Mouse (Mus musculus) megakaryocyte, adult 5-6 weeks (primary cell): ENCODE results near the gene Lancl3. TPM values are rescaled to one million over a fixed set of nuclear protein-coding genes. Genes with fewer than 3 reads are reported as not detected.
"Not testable (repeated sequence)": the region's sequence is repeated elsewhere in the genome, so short reads cannot be mapped to it uniquely, and the experiment has no call there.

Experiments
- ATAC-seq: 2 replicates; pipeline ENCODE4 v1.8.0; 2016; ENCODE audit warnings: mild to moderate bottlenecking, inconsistent platforms; ENCODE audit not compliant: poor library complexity, severe bottlenecking
- total RNA-seq, 2 experiments: library from RNA; stranded (forward) in 1 of 2; stranded (reverse) in 1 of 2; fragments of 153-499, 151-499 nt in 1 of 2; fragments of 221-1000, 200-1000 nt in 1 of 2; gene quantifications; 2 replicates each; pipeline versions ENCODE4 v1.2.3 to v1.2.4; 2015 to 2017

The Lancl3 gene
- total RNA-seq, 2 experiments from 2014 or later: not detected

GRCm38 (mm10) chrX:9257831-9258230 is 58.1 kb downstream of the Lancl3 start:
- no peak for ATAC-seq

DNA sequence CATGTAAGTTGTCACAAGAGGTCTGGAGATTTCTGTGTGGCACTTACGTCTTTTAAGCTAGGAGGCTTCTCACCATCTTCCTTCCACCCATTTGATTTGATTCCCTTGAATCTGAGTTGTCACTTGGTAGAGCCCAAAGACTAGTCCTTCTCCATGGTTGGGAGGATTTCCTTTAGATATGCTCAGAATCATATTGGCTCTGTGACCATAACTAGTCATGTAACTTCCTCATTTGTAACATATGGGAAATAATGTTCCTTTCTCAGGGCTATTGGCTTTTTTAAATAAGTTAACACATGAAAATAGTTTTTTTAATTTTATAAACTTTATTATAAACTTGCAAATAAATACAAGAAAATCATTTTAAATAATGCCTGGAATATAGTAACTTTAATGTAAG is 59.6 kb downstream of the Lancl3 start:
- ATAC-seq: no peak

GRCm38 (mm10) chrX:9271112-9271511 is 71.4 kb downstream of the Lancl3 start:
- ATAC-seq: no peak

- no peak for ATAC-seq
Measured at GRCm38 (mm10) chrX:9271947-9272459, 72.3 kb downstream of the Lancl3 start.

- ATAC-seq: peak; percentile 76
Measured at GRCm38 (mm10) chrX:9272460-9273361, 73.0 kb downstream of the Lancl3 start, which contains the start of gene Xk. Gene Xk, plus strand, starts transcription at chrX:9272756.

- ATAC-seq: 0 out of 2 replicates have a peak, but pooled peaks have one; percentile 4
Measured at GRCm38 (mm10) chrX:9273377-9274002, 73.8 kb downstream of the Lancl3 start.

DNA sequence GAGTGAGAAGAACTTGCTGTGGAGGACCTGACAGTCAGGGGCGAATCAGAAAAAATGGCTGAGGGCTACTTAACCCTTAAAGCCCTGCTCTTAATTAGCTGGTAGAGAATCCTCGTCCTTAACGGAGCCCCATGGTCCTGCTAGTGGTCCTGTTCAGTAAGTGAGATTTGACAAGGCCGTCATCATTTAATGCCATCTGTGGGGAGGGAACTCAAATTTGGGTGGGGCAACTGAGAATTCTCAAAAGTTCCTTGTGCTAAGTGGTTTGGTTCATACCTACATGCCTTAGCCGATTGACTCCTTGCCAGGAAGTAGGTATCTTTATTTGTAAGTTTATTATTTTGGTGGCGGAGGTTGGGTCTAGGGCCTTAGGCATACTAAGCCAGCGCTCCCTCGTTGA is 74.6 kb downstream of the Lancl3 start:
- ATAC-seq: no peak

- ATAC-seq: not testable (repeated sequence)
Measured at GRCm38 (mm10) chrX:9283464-9283863, 83.8 kb downstream of the Lancl3 start, which contains the start of gene H2al1m. Gene H2al1m, plus strand, starts transcription at chrX:9283764.

GRCm38 (mm10) chrX:9293140-9293829 is 93.6 kb downstream of the Lancl3 start:
- not testable (repeated sequence) for ATAC-seq

DNA sequence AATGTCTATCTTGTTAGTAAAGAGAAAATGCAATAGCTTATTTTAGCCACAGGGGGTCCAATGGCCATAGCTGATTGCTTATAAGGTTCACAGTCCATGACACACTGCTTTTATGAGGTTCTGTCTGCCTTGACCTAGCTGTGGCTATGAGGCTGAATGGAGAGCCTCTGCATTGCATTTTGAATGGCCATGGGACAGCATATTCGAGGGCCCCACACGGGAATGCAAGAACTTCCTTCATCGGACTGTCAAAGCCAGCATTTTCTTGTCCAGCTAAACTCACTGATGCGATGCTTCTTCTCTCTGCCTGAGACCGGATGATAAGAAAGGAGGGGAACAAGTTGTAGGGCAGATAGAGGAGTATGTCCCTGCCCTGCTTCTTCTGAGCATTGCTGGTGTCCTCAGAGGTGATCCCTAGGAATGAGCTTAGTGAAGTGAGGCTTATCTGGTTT is 98.7 kb downstream of the Lancl3 start:
- ATAC-seq: peak; percentile 35; the same call in 1 of the 2 replicates

DNA sequence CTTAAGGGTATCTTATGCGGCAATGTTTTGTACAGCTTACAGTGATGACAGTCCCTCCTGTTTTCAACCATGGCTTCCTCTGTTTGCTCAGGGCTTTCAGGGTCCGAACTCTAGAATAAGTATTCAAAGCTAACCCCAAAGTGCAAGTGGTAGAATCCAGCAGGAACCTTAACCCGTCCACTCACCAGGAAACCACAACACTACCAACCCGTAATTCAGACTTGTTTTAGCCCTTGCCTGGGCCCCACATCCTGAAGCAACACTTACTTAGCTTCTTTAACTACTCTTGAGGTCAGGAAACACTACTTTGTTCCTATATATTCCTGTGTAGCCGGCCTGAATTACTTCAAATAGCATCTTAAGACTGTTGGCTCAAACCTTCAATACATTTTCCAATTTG is 103.1 kb downstream of the Lancl3 start:
- ATAC-seq: no peak

DNA sequence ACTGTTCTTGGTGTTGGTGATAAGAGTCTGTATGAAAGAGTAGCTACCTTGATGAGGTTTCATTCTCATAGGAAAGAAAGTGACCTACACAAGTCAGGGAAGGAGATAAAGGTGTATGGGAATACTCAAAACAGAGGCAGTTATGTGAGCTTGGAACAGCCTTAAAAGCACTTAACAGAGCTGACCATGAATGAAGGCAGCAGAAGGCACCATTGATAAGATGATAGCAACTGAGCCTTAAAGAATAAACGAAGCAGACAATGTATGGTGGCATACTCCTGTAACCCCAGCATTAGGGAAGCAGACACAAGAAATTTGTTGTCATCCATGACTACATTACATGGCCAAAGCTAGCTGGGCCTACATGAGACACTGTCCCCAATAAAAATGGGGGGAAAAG is 103.8 kb downstream of the Lancl3 start:
- no peak for ATAC-seq

- not testable (repeated sequence) for ATAC-seq
Measured at GRCm38 (mm10) chrX:9316457-9316856, 116.8 kb downstream of the Lancl3 start.

Other genes with a start within 250 kb of the Lancl3 start
- gene Fthl17b, start 236.9 kb upstream of the Lancl3 start, total RNA-seq (2015): not detected in 2 replicates
- not detected in 2 replicates for gene Fthl17b, start 236.9 kb upstream of the Lancl3 start, total RNA-seq (2017)
- gene Fthl17c, start 223.3 kb upstream of the Lancl3 start, total RNA-seq (2015): not detected in 2 replicates
- gene Fthl17c, start 223.3 kb upstream of the Lancl3 start, total RNA-seq (2017): not detected in 2 replicates
- gene Fthl17d, start 213.1 kb upstream of the Lancl3 start, total RNA-seq (2015): not detected in 2 replicates
- not detected in 2 replicates for gene Fthl17d, start 213.1 kb upstream of the Lancl3 start, total RNA-seq (2017)
- not detected in 2 replicates for gene Fthl17e, start 166.4 kb upstream of the Lancl3 start, total RNA-seq (2015)
- gene Fthl17e, start 166.4 kb upstream of the Lancl3 start, total RNA-seq (2017): not detected in 2 replicates
- not detected in 2 replicates for gene Fthl17f, start 136.9 kb upstream of the Lancl3 start, total RNA-seq (2015)
- not detected in 2 replicates for gene Fthl17f, start 136.9 kb upstream of the Lancl3 start, total RNA-seq (2017)
- not detected in 2 replicates for gene 4930402K13Rik, start 95.3 kb upstream of the Lancl3 start, total RNA-seq (2015)
- not detected in 2 replicates for gene 4930402K13Rik, start 95.3 kb upstream of the Lancl3 start, total RNA-seq (2017)
- gene Gm14862, start 57.0 kb downstream of the Lancl3 start, total RNA-seq (2015): not detected in 2 replicates
- not detected in 2 replicates for gene Gm14862, start 57.0 kb downstream of the Lancl3 start, total RNA-seq (2017)
- 5.8 and 6.2 TPM in 2 replicates for gene Xk, start 72.9 kb downstream of the Lancl3 start, total RNA-seq (2015)
- 2.4 and 4.2 TPM in 2 replicates for gene Xk, start 72.9 kb downstream of the Lancl3 start, total RNA-seq (2017)
- not detected in 2 replicates for gene H2al1m, start 83.9 kb downstream of the Lancl3 start, total RNA-seq (2015)
- gene H2al1m, start 83.9 kb downstream of the Lancl3 start, total RNA-seq (2017): not detected in 2 replicates
- not detected in 2 replicates for gene H2al1k, start 150.7 kb downstream of the Lancl3 start, total RNA-seq (2015)
- not detected in 2 replicates for gene H2al1k, start 150.7 kb downstream of the Lancl3 start, total RNA-seq (2017)